Mouse (Mus musculus) lung, adult 2 months (tissue): Measurements from ENCODE around the gene Alcam. TPM values are rescaled to one million over a fixed set of nuclear protein-coding genes. Genes with fewer than 3 reads are reported as not detected.
A peak's percentile ranks its signal among the peaks of the same experiment; 100 is the strongest.

Experiments
- DNase-seq: peaks from one replicate; pipeline ENCODE4 v3.0.0; 2022
- H3K4me1 ChIP-seq: fragments of 200-500 bp; 2 replicates; pipeline ENCODE4 v1.6.1; 2011; ENCODE audit warnings: low read length; ENCODE audit not compliant: control insufficient read depth, insufficient read depth
- H3K4me3 ChIP-seq: fragments of 200-500 bp; replicated peaks from 2 replicates; pipeline ENCODE3; 2011; ENCODE audit warnings: low read depth, mild to moderate bottlenecking, control low read depth, low read length; ENCODE audit errors: extremely low read depth
- CTCF ChIP-seq: fragments of 200-500 bp; IDR thresholded peaks from 2 replicates; pipeline ENCODE4 v1.5.1; 2011; ENCODE audit warnings: mild to moderate bottlenecking, low read length, control low read depth; ENCODE audit not compliant: insufficient read depth
- POLR2A ChIP-seq: fragments of 200-500 bp; IDR thresholded peaks from 2 replicates; pipeline ENCODE4 v1.6.1; 2011; ENCODE audit warnings: low read depth, mild to moderate bottlenecking, control low read depth, low read length, borderline replicate concordance; ENCODE audit errors: extremely low read depth
- WGBS: fragments of 180-500 bp; shearing (Covaris S2); methylation state at CpG from one replicate; pipeline ENCODE4 v1.1.7; 2018; 5-methylcytosine and 5-hydroxymethylcytosine counted together
- polyA plus RNA-seq: library from polyadenylated mRNA; depleted of rRNA; stranded (reverse); fragments of >200 nt; gene quantifications from 2 replicates; pipeline ENCODE4 v1.2.3, GENCODE M21; 2012

The Alcam gene
- polyA plus RNA-seq, 1 experiment = 82.2 TPM

DNA sequence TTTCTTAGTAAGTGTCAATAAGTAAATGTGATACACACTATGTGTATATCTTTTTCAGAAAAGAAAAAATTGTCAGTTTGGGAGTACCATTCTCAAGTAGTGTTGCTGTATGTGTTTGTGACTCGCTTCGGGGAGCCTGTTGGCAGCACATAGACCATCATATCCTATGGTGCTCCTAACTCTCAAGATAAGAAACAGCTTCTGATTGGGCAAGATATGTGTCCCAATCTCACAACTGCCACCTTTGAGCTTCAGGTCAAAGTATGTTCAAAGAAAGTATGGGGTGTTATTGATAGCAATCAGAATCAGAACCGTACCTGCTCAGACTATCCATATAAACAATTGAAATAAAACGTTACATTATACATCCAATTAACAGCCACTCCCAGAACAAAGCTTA, 202.9 kb downstream of the Alcam start:
- TF ChIP-seq POLR2A = no peak
- TF ChIP-seq CTCF = no peak
- H3K4me3 ChIP-seq = no peak overlapping the region

DNA sequence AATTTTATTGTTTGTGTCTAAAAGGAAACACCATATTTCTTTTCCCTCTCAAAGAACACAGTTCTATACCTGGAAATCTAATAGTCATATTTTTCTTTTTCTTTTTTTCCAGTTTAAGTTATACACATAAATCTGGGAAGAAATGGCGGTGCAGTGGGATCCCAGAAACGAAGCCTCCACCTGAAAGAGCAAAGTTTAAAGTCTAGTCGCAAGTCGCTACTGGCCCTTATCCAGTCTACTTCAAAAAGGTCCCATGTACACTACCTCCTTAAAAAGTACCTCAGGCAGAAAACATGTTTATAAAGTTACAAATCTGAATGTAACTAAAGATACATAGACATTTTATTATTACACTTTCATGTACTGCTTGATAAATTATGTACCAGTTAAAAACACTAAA, 203.7 kb downstream of the Alcam start:
- H3K4me1 ChIP-seq = no peaks in the 10 kb centered on the region
- WGBS = 88% methylated on average over 4 of the region's 4 CpGs
- TF ChIP-seq POLR2A (no peak), CTCF (no peak)
- no peak for DNase-seq
- H3K4me3 ChIP-seq = no peak overlapping the region

More for the DNA sequence above, 202.9 kb downstream of the Alcam start:
- DNase-seq = no peak
- no peaks in the 10 kb centered on the region for H3K4me1 ChIP-seq
- WGBS = 68% methylated on average over 4 of the region's 4 CpGs

DNA sequence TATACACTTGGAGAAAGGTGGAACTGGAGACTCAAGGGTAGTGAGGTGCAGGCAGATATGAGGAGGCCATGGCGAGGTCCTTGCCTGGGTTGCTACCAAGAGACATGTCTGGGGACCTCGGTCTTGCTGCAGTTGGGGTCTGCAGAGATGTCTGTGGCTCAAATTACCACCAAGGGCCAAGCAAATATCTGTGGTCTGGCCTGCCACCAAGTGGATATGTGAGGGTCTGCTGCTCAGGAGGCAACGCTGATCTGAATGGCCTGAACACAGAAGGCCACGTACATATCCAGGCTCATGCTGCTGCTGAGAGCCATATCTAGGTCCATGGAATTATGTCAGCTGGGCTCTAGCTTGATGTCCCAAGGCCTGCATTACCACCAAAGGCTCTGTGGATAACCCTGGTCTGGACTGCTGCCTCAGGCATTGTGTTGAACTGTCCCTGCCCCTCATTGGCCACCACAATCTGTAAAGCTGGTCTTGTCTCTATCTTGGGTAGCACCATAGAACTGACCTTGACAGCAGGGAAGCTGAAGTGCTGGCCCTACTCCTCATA, 210.4 kb downstream of the Alcam start:
- TF ChIP-seq CTCF (peak; percentile 37; the same call in 1 of the 2 replicates), POLR2A (no peak)
- no peak overlapping the region for H3K4me3 ChIP-seq
- WGBS = 79% methylated on average over 4 of the region's 4 CpGs
- no peak for DNase-seq
- H3K4me1 ChIP-seq = no peaks in the 10 kb centered on the region

DNA sequence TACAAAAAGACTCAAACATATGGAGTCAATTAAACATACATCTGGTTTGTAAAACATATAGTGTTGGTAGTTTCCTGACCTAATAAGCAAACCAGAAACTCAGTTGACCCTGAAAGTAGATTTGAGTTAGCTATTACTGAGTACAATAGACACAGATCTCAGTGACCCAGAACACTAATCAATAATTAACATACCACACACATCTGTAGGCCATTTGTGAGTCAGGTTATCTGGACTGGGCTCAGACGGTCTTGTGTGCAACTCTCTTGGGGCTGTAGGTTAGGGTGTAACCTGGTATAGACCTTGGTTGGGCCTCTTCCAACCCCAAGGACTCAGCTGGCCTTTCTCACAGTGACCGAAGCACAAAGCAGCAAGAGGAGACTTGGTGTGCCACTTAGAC, 211.7 kb downstream of the Alcam start:
- WGBS = 90% methylated on average over 2 of the region's 2 CpGs
- Histone ChIP-seq H3K4me3 (no peak overlapping the region), H3K4me1 (no peaks in the 10 kb centered on the region)
- TF ChIP-seq POLR2A (no peak), CTCF (no peak)
- DNase-seq = no peak

DNA sequence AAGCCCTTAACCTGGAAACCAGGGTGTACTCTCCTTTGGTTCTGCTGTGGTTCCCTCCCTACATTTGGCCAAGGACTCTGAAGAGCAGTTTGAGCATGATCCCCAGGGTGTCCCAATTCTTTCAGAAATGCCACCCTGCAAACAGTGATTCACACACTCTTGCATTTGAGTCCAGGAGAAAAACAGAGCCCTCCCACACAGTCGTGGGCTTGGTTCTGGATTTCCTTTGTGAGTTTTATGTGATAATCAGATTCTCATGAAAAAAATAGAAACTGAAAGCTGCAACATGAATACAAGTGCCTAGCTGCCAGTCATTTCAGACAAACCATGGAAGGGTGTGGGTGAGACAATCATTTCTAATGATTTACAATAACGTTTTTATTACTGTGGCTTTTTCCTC, 223.9 kb downstream of the Alcam start:
- 28% methylated on average over 2 of the region's 2 CpGs for WGBS
- TF ChIP-seq CTCF (no peak), POLR2A (no peak)
- H3K4me3 ChIP-seq = no peak overlapping the region

DNA sequence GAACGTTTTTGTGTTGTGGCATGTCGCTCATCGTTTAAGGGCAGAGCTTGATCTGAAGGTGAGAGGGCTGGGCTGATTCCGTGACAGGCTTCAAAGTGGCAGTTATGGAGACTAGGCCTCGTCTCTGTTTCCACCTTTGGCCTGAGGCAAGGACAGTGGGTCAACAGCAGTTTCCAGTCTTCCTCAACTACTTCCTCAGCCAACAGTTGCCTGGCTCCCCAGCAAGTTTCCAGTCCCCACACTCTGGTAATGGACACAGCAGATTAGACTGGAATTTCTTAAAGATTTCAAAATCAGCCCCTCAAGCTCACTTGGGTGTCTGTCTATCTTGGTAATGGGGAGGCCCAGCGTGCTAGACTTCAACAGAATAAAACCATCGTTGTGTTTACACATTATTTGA, 224.4 kb downstream of the Alcam start:
- Histone ChIP-seq H3K4me3 (no peak overlapping the region), H3K4me1 (no peaks in the 10 kb centered on the region; the same call in 1 of the 2 replicates)
- no peak for DNase-seq
- TF ChIP-seq POLR2A = no peak
- no peak for TF ChIP-seq CTCF
- 60% methylated on average over 7 of the region's 7 CpGs for WGBS

More for the DNA sequence above, 223.9 kb downstream of the Alcam start:
- no peaks in the 10 kb centered on the region; the same call in 1 of the 2 replicates for H3K4me1 ChIP-seq
- DNase-seq = no peak

DNA sequence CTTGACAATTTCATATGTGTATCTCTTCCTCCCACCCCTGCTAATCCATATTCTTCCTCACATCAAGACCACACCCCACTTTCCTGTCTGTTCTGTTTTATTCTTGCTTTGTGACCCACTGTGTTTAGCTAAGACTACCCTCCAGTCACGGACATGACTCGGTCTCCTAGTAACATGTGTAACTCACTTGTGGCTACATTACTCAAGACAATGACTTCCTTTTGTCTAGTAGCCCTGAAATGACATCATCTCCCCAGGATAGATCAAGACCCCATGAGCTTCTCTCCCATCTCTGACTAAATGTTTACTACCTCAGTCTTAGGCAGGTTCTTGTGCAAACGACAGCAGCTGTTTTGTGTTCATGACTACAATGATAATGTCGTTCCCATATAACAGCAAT, 231.0 kb downstream of the Alcam start:
- Histone ChIP-seq H3K4me1 (no peaks in the 10 kb centered on the region), H3K4me3 (no peak overlapping the region)
- DNase-seq = no peak
- WGBS = 55% methylated on average over 4 of the region's 4 CpGs
- TF ChIP-seq POLR2A (no peak), CTCF (no peak)

DNA sequence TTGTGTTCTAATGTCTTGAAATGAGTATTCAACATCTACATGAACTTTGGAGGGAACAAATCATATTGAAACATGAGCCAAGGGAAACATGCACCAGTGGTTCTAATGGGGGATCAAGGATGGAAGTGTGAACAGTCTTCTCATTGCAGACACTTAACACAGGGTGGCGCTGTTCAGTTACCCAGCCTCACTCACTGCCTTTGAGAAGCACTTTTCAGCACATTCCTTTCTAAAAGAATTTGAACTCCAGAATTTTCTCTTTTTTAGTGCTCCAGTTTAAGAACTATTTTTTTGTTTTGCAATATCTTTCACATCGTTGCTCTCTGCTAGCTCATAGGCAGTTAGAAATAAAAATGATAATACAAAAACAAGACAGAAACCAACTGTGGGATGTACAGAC, 234.8 kb downstream of the Alcam start:
- no peak for DNase-seq
- H3K4me1 ChIP-seq = no peaks in the 10 kb centered on the region
- no peak overlapping the region for H3K4me3 ChIP-seq
- WGBS = 9% methylated on average over 2 of the region's 2 CpGs
- TF ChIP-seq CTCF = peak; percentile 53
- no peak for TF ChIP-seq POLR2A

DNA sequence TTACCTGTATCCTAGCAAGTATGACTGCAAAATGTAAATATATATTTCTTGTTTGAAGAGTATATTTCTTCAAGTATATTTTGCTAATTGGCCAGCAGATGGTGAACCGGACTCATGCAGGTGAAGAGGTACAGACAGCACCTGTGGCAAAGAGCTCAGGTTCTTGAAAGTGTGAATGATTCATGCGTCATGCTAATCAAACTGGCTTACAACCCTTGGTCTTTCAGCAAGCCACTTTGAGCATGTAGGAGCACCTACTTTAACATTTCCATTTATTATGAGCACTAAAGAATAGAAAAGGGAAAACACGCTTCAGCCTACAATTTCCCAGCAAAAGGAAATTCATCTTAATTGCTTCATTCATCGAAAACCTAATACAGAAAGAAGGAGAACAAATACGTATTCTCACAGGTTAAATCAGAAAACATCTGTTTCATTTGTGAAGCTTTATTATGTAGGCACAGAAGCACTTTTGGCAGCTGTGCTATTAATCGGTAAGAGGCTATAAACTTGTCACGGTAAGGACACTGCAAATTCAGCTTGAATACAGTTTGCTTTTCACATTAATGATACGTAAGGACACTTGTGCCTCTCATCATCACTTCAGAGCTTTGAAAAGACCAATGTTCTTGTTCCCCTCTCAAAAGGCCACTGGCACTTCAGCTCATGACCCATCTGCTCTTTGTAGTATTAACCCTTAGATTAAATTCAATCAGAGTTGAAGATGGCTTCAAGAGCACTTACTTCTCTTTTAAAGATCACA, 242.8 kb downstream of the Alcam start:
- H3K4me1 ChIP-seq = no peaks in the 10 kb centered on the region
- WGBS = 78% methylated on average over 8 of the region's 8 CpGs
- no peak overlapping the region for H3K4me3 ChIP-seq
- no peak for DNase-seq
- TF ChIP-seq POLR2A = no peak
- no peak for TF ChIP-seq CTCF

DNA sequence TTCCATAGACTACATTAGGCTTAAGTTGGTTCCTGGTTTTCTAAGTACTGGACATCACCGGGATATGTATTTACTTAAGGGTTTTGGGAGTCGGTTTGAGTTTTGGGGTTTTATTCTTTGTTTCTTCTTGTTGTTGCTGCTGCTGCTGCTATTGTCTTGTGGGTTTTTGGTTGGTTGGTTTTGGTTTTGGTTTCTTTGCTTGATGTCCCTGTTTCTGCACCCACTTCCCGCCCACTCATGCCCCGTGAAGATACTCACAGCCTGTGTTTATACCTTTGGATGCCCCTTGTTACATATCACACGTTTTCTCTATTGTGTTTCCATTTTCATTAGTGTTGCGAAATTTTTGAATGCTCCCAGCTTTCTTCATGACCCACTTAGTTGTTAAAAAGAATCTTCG, 253.8 kb downstream of the Alcam start:
- no peaks in the 10 kb centered on the region; the same call in 1 of the 2 replicates for H3K4me1 ChIP-seq
- TF ChIP-seq POLR2A (no peak), CTCF (no peak)
- no peak for DNase-seq
- no peak overlapping the region for H3K4me3 ChIP-seq
- WGBS = 73% methylated on average over 7 of the region's 7 CpGs
